Mouse (Mus musculus): ENCODE data around the gene Hivep2.
A peak's percentile ranks its signal among the peaks of the same experiment; 100 is the strongest.

Gene Hivep2

DNA sequence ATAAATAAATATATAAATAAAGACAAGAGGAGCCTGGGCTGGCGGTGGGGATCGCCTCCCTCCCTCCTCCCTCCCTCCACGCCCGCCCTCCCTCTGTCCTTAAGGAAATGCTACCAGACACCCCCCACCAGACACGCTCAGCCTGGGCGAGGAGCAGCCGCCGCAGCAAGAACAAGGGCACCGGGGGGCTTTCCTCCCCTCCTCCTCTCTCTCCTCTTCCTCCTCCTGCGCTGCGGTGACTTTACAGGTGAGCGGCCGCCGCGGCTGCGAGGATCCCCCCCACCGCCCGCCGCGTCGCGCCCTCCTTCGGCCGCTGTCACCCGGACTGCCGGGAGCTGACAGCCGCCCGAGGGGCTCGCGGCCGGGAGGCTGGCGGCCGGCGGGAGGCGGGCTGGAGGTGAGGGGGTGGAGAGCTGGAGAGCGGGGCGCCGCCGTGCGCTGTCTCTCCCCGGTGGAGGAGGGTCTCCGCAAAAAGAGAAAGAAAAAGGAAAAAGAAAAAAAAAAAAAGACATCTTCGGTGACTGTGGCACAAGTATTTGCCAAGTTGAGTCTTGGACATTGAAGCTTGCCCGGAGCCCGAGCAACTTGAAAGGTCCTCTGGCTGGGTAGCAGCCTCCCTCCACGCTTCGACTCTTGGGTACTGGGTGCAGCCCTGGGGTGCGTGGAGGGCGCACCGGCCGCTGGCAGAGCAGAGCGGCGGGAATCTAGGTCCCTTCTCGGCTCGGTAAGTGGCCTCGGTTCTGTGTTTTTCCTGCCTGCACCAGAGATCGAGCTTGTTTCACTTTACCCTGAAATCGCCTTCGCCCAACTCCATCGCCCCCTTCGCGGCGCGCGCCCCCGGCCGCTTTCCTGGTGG is at the start of gene Hivep2:
Hivep2 (plus strand) TSS at position 102 of the 856 bp plus-strand sequence.
- DNase-seq (ENCODE audit: low read depth, low spot score): peak; percentile 88

DNA sequence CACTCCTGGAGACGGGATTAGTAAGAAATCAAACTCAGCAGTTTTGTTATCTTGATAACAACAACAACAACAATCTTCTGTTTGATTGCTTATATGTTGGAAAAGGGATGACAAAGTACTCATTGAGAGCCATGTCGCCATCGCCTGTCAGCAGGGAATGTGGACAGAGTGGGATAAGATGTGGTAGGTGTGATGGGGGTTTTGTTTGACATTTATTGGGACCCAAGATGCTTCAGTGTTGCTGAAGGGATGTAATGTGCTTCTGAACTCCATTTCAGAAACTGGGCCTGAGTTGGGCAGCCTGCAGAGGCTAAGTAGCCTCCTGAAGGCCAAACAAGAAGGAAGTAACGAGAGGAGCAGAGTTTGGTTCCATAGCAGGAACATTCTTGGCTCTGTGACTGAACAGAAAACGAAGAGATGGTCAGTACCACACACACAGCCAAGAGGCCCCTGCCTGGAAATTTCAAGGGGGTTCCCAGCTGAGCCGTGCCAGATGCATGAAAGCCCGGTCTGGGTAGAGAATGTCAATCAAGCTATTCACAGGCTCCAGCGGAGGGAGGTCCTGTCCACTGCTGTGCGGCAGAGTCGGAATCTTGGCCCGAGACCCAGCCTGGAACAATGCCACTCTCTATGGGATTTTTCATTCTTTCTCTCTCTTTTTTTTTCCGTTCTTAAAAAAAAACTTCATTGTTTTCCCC is 49.1 kb upstream of the Hivep2 start:
- DNase-seq (ENCODE audit: low read depth, low spot score): no peak

DNA sequence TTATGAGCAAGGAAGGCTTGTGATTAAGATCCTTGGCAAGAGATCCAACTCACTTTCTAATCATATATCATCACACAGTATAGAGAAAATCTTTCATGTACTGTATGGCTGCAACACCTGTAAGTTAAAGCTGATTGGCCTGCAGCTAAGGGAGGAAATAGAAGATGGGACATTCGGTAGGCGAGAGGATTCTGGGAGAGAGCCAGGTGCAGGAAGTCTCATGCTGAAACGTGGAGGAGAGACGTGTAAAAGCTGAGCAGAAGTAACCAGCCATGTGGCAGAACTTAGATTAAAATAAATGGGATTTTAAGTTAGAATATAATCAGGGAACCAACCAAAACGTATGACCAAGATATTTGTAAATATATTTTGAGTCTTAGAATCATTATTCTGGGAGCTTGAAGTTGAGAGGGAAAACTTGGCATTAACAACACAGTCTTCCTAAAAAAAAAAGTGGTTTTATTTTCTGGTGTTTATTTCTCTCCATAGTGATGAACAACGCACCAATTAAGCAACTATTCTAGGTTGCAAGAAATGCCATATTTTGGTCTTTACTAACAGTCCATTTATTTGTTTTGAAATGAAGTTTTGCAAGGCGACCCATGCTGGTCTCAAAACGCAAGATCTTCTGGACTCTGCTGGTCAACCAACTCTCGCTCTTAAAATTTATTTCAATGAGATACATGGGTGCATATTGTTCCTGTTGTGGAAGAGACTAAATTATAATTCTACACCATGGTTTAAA is 44.1 kb upstream of the Hivep2 start:
- no peak for DNase-seq (ENCODE audit: low read depth, low spot score)

DNA sequence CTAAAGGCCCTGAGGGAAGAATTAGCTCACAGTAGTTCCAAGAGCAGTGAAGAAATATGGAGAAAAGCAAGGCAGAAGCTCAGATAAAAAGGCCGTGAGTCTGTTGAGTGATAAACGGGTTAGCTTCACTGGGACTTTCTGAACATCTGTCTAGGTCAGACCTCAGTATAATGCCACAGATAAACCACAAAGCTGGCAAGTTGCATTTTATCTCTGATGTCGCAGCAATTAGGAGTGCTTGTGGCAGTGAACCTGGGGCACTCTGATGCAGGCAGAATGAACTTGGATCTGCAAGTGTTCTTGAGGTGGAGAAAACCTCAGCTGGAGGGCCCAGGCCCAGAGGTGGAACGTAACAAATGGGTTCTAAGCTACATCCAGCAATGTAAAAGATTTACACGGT is 36.6 kb upstream of the Hivep2 start:
- DNase-seq (ENCODE audit: low read depth, low spot score): no peak

DNA sequence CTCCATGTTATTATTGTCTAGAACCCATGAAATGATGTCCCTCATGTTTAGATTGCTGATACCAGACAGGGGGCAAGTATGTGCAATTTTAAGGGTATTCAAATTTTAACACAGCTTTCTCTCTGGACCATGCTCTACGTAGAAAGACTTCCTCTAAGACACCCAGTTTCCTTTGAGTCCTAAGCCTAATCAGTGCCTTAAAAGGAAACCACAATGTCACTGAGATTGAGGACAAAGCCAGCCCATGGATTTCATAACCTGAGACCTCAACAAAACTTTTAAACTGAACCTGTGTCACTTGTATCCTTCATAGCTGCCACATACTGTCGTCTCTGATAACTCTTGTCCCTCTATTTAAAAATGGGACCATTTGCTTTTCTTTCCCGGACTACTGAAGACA is 33.7 kb upstream of the Hivep2 start:
- no peak for DNase-seq (ENCODE audit: low read depth, low spot score)

GRCm38 (mm10) chr10:13933320-13933719 is 32.6 kb upstream of the Hivep2 start:
- no peak for DNase-seq (ENCODE audit: low read depth, low spot score)

DNA sequence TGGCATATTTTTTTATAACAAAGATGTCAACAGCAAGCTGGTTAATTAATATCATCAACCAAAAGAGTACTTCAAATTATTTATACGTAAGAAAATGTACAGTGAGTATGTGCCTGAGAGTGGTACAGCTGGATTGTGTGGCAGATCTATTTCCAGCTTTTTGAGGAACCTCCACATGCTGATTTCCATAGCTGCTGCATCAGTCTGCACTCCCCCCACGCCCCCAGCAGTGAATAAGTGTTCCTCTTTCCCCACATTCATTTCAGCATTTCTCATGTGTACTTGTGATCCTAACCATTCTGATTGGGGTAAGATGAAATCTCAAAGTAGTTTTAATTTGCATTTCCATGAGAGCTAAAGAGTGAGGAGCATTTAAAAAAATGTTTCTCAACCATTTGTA is 30.2 kb upstream of the Hivep2 start:
- no peak for DNase-seq (ENCODE audit: low read depth, low spot score)

DNA sequence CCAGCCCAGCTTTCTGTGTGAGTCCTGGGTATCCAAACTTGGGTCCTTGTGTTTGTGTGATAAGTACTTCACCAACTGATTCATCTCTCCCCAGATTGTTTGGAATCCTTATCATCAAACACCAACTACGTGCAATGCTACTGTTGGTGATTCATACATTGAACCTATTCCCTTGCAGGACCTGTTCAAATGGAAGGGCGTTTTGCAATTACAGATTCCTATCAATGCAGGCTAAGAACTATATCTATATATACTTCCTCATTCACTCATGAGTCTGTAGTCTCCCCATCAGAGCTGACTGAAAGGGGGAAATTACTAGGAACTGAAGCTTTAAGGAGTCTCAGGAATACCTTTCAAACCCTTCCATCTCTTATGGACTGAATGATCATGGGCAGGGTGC is 24.5 kb upstream of the Hivep2 start:
- DNase-seq (ENCODE audit: low read depth, low spot score): no peak

DNA sequence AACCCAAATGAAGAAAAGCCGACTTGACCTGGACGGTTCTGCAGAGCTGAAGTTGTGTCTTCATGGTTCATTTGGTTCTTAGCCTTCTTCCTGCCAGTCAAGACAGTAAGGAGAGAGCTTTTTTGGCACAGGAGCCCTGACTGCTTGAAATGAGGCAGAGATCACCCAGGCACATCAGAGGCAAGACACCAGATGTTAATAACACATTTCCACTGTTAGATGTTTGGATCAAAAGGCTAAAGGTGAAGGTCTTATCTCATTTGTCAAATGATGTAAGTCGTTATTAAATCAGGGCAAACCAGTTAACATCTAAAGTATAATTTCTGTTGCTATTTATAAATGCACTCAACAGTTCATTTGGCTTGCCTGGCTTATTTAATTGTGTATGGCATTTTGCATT is 22.2 kb upstream of the Hivep2 start:
- peak; percentile 42 for DNase-seq (ENCODE audit: low read depth, low spot score)

DNA sequence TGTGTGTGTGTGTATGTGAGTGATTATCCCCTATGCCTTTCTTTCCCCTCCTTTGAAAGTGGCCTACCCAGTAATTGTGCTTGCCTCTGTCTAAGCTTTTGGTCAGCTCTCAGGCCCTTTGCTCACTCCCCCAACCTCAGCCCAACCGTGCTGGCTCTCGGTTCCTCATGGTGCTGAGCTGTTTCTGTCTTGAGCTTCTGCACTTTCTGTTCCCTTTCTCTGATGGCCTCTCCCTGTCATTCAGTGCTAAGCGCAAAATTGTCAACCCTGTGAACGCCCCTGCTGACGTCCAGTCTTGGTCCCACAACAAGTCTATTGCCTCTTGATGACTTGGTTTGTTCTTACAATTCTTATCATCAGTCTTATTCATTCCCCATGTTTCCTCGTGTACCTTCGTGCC is 19.4 kb upstream of the Hivep2 start:
- DNase-seq (ENCODE audit: low read depth, low spot score): peak; percentile 92

DNA sequence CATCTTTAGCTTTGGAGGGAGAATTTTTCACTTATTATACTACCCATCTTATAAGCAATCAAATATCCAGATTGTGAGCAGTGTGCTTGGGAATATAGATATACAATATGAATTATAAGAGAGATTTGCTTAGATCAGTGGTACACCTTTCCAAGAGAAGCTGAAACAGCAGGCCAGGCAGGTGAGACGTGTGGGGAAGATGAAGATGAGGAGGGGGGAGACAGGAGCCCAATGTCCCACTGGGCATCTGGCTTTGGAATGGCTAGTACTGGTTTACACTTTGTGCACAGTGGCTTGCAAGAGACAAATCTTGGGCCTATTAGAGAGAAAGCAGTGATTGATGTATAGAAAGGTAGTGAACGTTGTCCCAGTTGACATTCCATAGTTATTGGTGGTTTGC is 2.9 kb upstream of the Hivep2 start:
- DNase-seq (ENCODE audit: low read depth, low spot score): no peak

DNA sequence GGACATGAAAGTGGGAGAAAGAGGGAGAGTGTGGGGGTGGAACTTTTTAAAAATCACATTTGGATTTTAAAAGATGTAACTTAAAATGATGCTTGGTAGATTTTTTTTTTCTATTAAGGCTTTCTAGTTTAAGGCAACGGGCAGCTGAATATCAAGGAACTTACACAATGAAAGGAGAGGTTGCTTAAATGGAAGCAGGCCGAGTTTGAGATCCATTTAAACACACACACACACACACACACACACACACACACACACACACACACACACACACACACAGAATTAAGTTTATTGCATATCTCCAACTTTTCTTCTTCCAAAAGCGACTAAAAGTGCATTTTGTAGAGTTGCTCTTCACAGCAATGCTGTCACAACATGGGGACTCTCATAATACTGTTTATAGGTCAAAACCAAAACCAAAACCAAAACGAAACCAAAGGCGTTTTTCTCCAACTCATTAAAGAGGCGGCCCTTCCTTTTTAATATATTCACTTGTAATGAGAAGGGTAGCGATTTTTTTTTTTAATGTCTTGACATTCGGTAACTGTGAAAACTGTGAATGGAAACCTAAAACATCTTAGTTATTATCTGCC is 1.9 kb upstream of the Hivep2 start:
- DNase-seq (ENCODE audit: low read depth, low spot score): no peak

GRCm38 (mm10) chr10:13964501-13965281 is 1.2 kb upstream of the Hivep2 start:
- peak; percentile 96 for DNase-seq (ENCODE audit: low read depth, low spot score)

DNA sequence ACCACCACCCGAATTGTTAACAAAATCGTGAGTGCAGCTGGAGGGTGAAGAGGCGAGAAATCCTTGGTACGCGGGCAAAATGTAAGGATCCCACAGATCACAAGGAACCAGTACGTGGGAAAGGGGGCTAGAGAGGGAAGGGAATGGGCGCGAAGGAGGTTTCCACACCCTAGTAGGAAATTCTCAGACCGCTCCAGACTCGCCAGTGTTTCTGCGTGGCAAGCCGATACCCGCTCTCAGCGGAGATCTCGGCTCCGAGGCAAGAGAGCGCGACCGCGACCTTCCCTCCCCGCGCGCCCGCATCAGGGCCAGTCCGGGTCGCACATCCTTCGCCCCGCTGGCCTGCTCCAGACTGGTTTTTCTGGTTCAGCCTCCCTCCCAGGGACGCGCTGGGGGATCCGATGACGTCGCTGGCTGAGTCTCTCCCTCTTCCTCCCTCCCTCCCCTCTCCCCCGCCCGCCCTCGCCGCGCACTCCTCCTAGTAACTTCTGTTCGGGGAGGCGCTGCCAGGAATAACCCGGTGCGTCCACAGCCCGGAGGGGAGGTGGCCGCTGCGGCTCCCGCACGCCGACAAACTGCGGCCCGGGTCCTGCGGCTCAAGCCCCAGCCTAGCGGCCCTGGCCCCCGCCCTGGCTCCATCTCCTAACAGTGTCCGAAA is 430 bp upstream of the Hivep2 start:
- peak; percentile 87 for DNase-seq (ENCODE audit: low read depth, low spot score)

GRCm38 (mm10) chr10:13966830-13967450 is 1.1 kb downstream of the Hivep2 start:
- DNase-seq (ENCODE audit: low read depth, low spot score): peak; percentile 81

GRCm38 (mm10) chr10:13967451-13968233 is 1.8 kb downstream of the Hivep2 start:
- peak; percentile 87 for DNase-seq (ENCODE audit: low read depth, low spot score)

- no peak for DNase-seq (ENCODE audit: low read depth, low spot score)
Observed at GRCm38 (mm10) chr10:13968234-13968555, 2.3 kb downstream of the Hivep2 start.

- peak; percentile 71 for DNase-seq (ENCODE audit: low read depth, low spot score)
Observed at GRCm38 (mm10) chr10:13968989-13969388, 3.1 kb downstream of the Hivep2 start.

GRCm38 (mm10) chr10:13970321-13970720 is 4.4 kb downstream of the Hivep2 start:
- no peak for DNase-seq (ENCODE audit: low read depth, low spot score)

All from A20 (cell line).